Mouse (Mus musculus): ENCODE results near the gene Srp72. TPM values are rescaled to one million over a fixed set of nuclear protein-coding genes. Genes with fewer than 3 reads are reported as not detected.
"Not testable (repeated sequence)": the region's sequence is repeated elsewhere in the genome, so short reads cannot be mapped to it uniquely, and the experiment has no call there.

The Srp72 gene
- polyA plus RNA-seq, 1 experiment from 2014 or later: 87.8 TPM

DNA sequence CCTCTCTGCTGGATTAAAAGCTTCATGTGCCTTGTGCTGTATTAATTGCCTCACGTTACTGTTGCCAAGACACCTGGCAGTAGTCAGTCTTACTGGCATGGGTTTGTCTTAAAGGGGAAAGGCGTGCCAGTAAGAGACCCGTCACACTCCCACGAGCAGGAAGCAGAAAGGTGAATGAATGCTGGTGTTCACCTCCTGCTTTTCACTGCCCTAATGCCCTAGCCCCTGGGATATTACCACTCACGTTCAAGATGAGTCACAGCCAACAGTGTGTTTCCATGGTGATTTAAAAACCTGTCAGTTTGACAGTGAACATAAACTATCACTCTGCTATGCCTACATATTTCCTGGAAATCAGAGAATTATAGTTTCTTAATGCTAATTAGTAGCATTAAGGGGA lies 5.2 kb upstream of the Srp72 start:
- Histone ChIP-seq H3K9me3 (no peaks in the 10 kb centered on the region), H3K4me1 (peaks cover 6% of the 10 kb centered on the region), H3K36me3 (peaks cover 49% of the 10 kb centered on the region), H3K4me3 (no peak overlapping the region), H3K4me2 (replicated peaks) (no peak overlapping the region), H3K9ac (no peak overlapping the region), H3K27me3 (no peaks in the 10 kb centered on the region), H3K27ac (no peak overlapping the region)
- ATAC-seq (ENCODE audit: insufficient number of reproducible peaks, insufficient read depth, low FRiP score, low TSS enrichment): no peak; the same call in 1 of the 2 replicates
- WGBS: 76% methylated on average over 5 of the region's 5 CpGs

- H3K9ac ChIP-seq; H3K27ac ChIP-seq; ATAC-seq (ENCODE audit: insufficient number of reproducible peaks, insufficient read depth, low FRiP score, low TSS enrichment); H3K4me3 ChIP-seq; H3K9me3 ChIP-seq; H3K27me3 ChIP-seq; H3K4me2 ChIP-seq (replicated peaks): not testable (repeated sequence)
- H3K4me1 ChIP-seq: peaks cover 12% of the 10 kb centered on the region
- 67% methylated on average over 1 of the region's 1 CpGs for WGBS
- H3K36me3 ChIP-seq: peaks cover 35% of the 10 kb centered on the region
Measured at GRCm38 (mm10) chr5:76971115-76971514, 3.4 kb upstream of the Srp72 start.

- ATAC-seq (ENCODE audit: insufficient number of reproducible peaks, insufficient read depth, low FRiP score, low TSS enrichment): no peak
- peaks cover 12% of the 10 kb centered on the region for H3K4me1 ChIP-seq
- peaks cover 26% of the 10 kb centered on the region for H3K36me3 ChIP-seq
Measured at GRCm38 (mm10) chr5:76973488-76973887, 995 bp upstream of the Srp72 start.

GRCm38 (mm10) chr5:76974207-76974553 lies 303 bp upstream of the Srp72 start:
- Histone ChIP-seq H3K4me1 (peaks cover 12% of the 10 kb centered on the region), H3K4me2 (replicated peaks) (peak overlapping the region; percentile 80), H3K27ac (no peak overlapping the region), H3K36me3 (peaks cover 22% of the 10 kb centered on the region), H3K27me3 (no peaks in the 10 kb centered on the region), H3K9ac (peak overlapping the region; percentile 51), H3K9me3 (no peaks in the 10 kb centered on the region), H3K4me3 (peak overlapping the region; percentile 93)
- ATAC-seq (ENCODE audit: insufficient number of reproducible peaks, insufficient read depth, low FRiP score, low TSS enrichment): no peak
- 3% methylated on average over 17 of the region's 17 CpGs for WGBS

More at GRCm38 (mm10) chr5:76973488-76973887, 995 bp upstream of the Srp72 start:
- WGBS: 71% methylated on average over 3 of the region's 3 CpGs
- Histone ChIP-seq H3K9me3 (no peaks in the 10 kb centered on the region), H3K4me3 (peak overlapping the region; percentile 93), H3K9ac (0 out of 2 replicates have a peak overlapping the region, but pooled peaks have one; percentile 51), H3K27me3 (no peaks in the 10 kb centered on the region), H3K27ac (no peak overlapping the region), H3K4me2 (replicated peaks) (peak overlapping the region; percentile 80)

DNA sequence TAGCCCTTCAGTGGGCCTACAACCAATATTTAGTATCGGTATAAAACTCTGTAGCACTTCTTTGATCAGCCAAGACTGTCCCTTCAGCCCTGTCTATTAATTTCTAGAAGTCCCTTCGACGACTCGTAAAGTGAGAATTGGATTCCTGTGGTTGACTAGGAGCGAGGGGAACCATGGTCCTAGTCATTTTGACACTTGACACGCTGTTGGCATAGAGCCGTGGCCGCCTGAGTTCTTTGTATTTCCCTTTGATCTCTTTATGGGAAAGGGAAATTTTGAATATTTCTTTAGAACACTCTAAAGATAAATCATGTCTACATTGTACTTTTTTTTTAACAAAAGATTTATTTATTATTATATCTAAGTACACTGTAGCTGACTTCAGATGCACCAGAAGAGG lies 1.3 kb downstream of the Srp72 start:
- Histone ChIP-seq H3K9me3 (no peaks in the 10 kb centered on the region), H3K4me1 (peaks cover 12% of the 10 kb centered on the region), H3K27me3 (no peaks in the 10 kb centered on the region), H3K9ac (peak overlapping the region; percentile 83; the same call in 1 of the 2 replicates), H3K27ac (no peak overlapping the region), H3K36me3 (peaks cover 21% of the 10 kb centered on the region), H3K4me2 (replicated peaks) (peak overlapping the region; percentile 68), H3K4me3 (peak overlapping the region; percentile 93)
- WGBS: 88% methylated on average over 8 of the region's 8 CpGs
- no peak for ATAC-seq (ENCODE audit: insufficient number of reproducible peaks, insufficient read depth, low FRiP score, low TSS enrichment)

GRCm38 (mm10) chr5:76984015-76984414 lies 9.5 kb downstream of the Srp72 start:
- WGBS: 89% methylated on average over 11 of the region's 11 CpGs
- no peaks in the 10 kb centered on the region for H3K27me3 ChIP-seq
- ATAC-seq (ENCODE audit: insufficient number of reproducible peaks, insufficient read depth, low FRiP score, low TSS enrichment): no peak
- no peak overlapping the region for H3K9ac ChIP-seq
- H3K27ac ChIP-seq: no peak overlapping the region
- no peaks in the 10 kb centered on the region for H3K9me3 ChIP-seq
- no peaks in the 10 kb centered on the region for H3K4me1 ChIP-seq
- H3K36me3 ChIP-seq: peaks cover 68% of the 10 kb centered on the region
- H3K4me2 ChIP-seq (replicated peaks): no peak overlapping the region
- H3K4me3 ChIP-seq: no peak overlapping the region

GRCm38 (mm10) chr5:76990789-76991188 lies 16.3 kb downstream of the Srp72 start:
- Histone ChIP-seq H3K36me3 (peaks cover 66% of the 10 kb centered on the region), H3K4me3 (no peak overlapping the region), H3K27me3 (no peaks in the 10 kb centered on the region), H3K4me2 (replicated peaks) (no peak overlapping the region), H3K9ac (no peak overlapping the region), H3K27ac (no peak overlapping the region), H3K4me1 (no peaks in the 10 kb centered on the region), H3K9me3 (no peaks in the 10 kb centered on the region)
- WGBS: 90% methylated on average over 3 of the region's 3 CpGs
- ATAC-seq (ENCODE audit: insufficient number of reproducible peaks, insufficient read depth, low FRiP score, low TSS enrichment): no peak

- H3K27me3 ChIP-seq: no peaks in the 10 kb centered on the region
- no peak for ATAC-seq (ENCODE audit: insufficient number of reproducible peaks, insufficient read depth, low FRiP score, low TSS enrichment)
- 94% methylated on average over 5 of the region's 5 CpGs for WGBS
- no peaks in the 10 kb centered on the region for H3K4me1 ChIP-seq
- no peak overlapping the region for H3K9ac ChIP-seq
- H3K27ac ChIP-seq: no peak overlapping the region
- H3K4me3 ChIP-seq: no peak overlapping the region
- peaks cover 69% of the 10 kb centered on the region for H3K36me3 ChIP-seq
- H3K4me2 ChIP-seq (replicated peaks): no peak overlapping the region
- no peaks in the 10 kb centered on the region for H3K9me3 ChIP-seq
Measured at GRCm38 (mm10) chr5:76993174-76993814, 18.8 kb downstream of the Srp72 start.

DNA sequence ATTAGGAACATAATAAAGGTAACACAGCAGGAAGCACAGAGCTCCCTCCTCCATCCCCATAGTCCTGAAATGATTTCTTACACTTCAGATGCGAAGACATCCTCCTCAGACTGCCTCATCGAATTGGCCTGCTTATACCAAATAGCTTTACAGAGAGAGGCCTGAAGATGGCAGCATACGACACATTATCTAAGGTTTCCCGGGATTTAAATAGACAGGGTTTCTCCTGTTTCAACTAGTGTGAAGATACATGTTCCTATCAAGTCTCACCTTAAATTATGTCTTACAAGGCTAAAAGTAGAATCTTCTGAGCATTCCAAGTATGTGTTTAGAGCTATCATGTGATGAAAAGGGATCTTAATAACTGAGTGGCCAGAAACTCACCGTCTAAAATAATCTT lies 23.9 kb downstream of the Srp72 start:
- 55% methylated on average over 5 of the region's 5 CpGs for WGBS
- no peak overlapping the region for H3K27ac ChIP-seq

DNA sequence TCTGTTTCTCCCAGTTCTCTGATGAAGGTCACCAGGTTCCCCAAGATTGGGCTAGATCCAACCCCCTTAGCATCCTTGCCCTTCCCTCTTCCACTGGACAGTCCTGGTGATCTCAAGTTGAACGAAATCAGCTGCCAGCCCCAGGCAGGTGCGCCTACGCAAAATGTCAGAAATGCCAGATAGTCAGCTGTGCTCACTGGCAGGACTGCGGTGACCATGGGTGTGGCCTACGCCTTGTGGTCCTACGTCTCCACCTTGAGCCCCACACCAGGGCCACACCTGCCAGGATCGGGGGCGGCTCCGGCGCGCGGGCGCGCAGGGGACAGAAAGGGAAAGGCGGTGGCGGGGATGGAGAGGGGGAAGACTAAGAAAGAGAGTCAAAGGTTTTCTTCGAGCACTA lies 26.7 kb downstream of the Srp72 start:
- no peaks in the 10 kb centered on the region for H3K4me1 ChIP-seq
- H3K9me3 ChIP-seq: no peaks in the 10 kb centered on the region
- WGBS: 93% methylated on average over 17 of the region's 17 CpGs
- no peak overlapping the region for H3K4me3 ChIP-seq
- H3K9ac ChIP-seq: no peak overlapping the region
- no peak for ATAC-seq (ENCODE audit: insufficient number of reproducible peaks, insufficient read depth, low FRiP score, low TSS enrichment)
- no peak overlapping the region for H3K4me2 ChIP-seq (replicated peaks)
- peaks cover 40% of the 10 kb centered on the region for H3K36me3 ChIP-seq
- no peaks in the 10 kb centered on the region for H3K27me3 ChIP-seq
- H3K27ac ChIP-seq: no peak overlapping the region

More for the DNA sequence above, 23.9 kb downstream of the Srp72 start:
- Histone ChIP-seq H3K27me3 (no peaks in the 10 kb centered on the region), H3K9me3 (no peaks in the 10 kb centered on the region), H3K4me3 (no peak overlapping the region), H3K36me3 (peaks cover 58% of the 10 kb centered on the region), H3K4me1 (no peaks in the 10 kb centered on the region), H3K9ac (no peak overlapping the region), H3K4me2 (replicated peaks) (no peak overlapping the region)
- ATAC-seq (ENCODE audit: insufficient number of reproducible peaks, insufficient read depth, low FRiP score, low TSS enrichment): no peak

- Histone ChIP-seq H3K27ac (no peak within 1 kb of the TSS), H3K27me3 (no peaks in the 10 kb centered on the region), H3K9ac (no peak within 1 kb of the TSS), H3K4me2 (replicated peaks) (no peak within 1 kb of the TSS), H3K9me3 (no peaks in the 10 kb centered on the region), H3K36me3 (peaks cover 19% of the 10 kb centered on the region), H3K4me3 (no peak within 1 kb of the TSS), H3K4me1 (no peaks in the 10 kb centered on the region)
- ATAC-seq (ENCODE audit: insufficient number of reproducible peaks, insufficient read depth, low FRiP score, low TSS enrichment): no peak
- 90% methylated on average over 6 of the region's 6 CpGs for WGBS
Measured at GRCm38 (mm10) chr5:77004051-77004821, 29.8 kb downstream of the Srp72 start, which contains the start of gene Arl9. Gene Arl9, plus strand, starts transcription at chr5:77004055.

GRCm38 (mm10) chr5:77010352-77010751 lies 35.9 kb downstream of the Srp72 start:
- H3K36me3 ChIP-seq: no peaks in the 10 kb centered on the region
- H3K27me3 ChIP-seq: no peaks in the 10 kb centered on the region
- no peaks in the 10 kb centered on the region for H3K4me1 ChIP-seq
- no peak overlapping the region for H3K4me3 ChIP-seq
- H3K9me3 ChIP-seq: no peaks in the 10 kb centered on the region
- ATAC-seq (ENCODE audit: insufficient number of reproducible peaks, insufficient read depth, low FRiP score, low TSS enrichment): no peak
- H3K4me2 ChIP-seq (replicated peaks): no peak overlapping the region
- no peak overlapping the region for H3K27ac ChIP-seq
- no peak overlapping the region for H3K9ac ChIP-seq
- WGBS: 90% methylated on average over 9 of the region's 9 CpGs
